Mouse (Mus musculus) adrenal gland, postnatal 10 days (tissue): ENCODE data around the gene P3h4. TPM values are rescaled to one million over a fixed set of nuclear protein-coding genes. Genes with fewer than 3 reads are reported as not detected.

ENCODE experiments used
- DNase-seq: peaks from one replicate; pipeline ENCODE4 v3.0.0; 2021; ENCODE audit warnings: mixed read lengths
- total RNA-seq, 2 experiments: library from RNA; stranded (reverse); gene quantifications; 2 replicates each; pipeline ENCODE4 v1.2.3; 2021

The P3h4 gene
- total RNA-seq, 2 experiments from 2014 or later: 29.4 to 30.1 TPM

- DNase-seq: no peak
Observed at GRCm38 (mm10) chr11:100392958-100393357, 21.7 kb downstream of the P3h4 start.

DNA sequence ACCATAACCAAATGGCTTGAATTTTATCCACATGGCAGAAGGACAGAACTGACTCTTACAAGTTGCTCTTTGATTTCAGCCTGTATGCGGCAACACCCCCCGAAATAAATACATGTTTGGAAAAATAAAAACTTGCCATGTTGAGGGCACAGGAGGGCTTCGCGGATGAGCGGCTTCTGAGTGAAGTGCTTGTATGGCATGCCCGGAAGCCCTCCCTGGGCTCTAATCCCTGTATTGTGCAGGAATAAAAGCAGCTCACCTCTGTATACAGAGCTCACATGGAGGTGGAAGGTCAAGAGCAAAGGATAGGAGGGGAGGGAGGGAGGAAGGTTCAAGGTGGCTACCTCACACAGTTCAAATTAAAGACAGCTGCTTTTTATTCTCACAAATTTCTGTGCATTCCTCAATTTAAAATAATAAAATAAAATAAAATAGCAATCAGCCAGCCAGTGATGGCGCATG lies 22.7 kb downstream of the P3h4 start:
- DNase-seq: no peak

DNA sequence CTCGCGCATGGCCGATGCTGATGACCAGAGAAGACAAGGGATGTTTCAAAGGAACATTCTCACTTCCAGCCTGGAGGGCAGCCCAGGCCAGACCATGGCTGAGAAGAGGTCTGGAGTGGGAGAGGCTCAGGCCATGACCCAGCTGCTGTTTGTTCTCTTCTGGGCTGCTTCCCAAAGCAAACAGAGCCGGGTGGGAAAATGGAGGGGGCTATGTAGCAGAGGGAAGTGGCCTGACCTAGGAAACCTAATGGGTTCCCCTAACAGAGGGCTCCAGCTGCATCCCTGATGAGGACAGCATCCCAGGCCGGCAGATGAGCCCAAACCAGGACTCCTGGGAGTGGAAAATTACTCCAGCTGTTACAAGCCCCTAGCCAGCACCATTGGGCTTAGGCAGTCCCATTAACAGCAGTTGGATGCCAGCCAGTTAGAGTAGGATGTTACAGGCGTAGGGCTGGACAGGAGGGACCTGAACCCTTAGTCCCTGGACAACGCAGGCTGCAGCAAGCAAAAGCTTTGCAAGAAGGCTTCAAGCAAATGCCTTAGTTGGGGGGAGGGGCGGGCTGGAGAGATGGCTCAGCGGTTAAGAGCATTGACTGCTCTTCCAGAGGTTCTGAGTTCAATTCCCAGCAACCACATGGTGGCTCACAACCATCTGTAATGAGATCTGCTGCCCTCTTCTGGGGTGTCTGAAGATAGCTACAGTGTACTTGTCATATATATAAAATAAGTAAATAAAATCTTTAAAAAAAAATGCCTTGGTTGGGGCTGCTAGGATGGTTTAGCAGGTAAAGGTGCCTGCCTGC lies 23.4 kb downstream of the P3h4 start:
- peak; percentile 70 for DNase-seq

DNA sequence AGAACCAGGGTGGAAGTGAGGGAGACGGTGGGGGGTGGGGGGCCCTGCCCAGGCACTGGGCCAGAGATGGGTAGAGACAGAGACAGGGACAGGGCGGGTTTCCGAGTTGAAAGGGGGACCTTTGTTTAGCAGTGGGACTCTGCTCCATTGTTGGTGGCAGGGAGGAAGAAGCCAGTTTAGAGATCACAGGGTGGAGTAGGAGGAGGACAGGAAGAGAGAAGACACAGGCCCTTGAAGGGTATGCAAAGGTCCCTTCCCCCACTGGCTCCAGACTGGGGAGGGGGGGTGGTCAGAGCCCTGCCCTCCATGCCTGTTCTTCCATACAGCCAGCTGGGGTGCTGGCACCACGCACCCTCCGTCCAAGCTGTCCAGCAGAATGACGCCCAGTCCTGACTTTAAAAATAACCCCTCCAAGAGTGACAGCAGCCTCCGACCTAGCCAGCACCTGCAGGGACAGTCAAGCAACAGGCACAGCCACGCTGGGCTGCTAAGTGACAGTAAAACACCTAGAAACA lies 24.6 kb downstream of the P3h4 start:
- peak; percentile 53 for DNase-seq

- peak; percentile 78 for DNase-seq
Observed at GRCm38 (mm10) chr11:100388588-100388987, 26.0 kb downstream of the P3h4 start.

GRCm38 (mm10) chr11:100387589-100388375 lies 26.9 kb downstream of the P3h4 start:
- DNase-seq: peak; percentile 41

- DNase-seq: no peak
Observed at GRCm38 (mm10) chr11:100387111-100387510, 27.5 kb downstream of the P3h4 start.

DNA sequence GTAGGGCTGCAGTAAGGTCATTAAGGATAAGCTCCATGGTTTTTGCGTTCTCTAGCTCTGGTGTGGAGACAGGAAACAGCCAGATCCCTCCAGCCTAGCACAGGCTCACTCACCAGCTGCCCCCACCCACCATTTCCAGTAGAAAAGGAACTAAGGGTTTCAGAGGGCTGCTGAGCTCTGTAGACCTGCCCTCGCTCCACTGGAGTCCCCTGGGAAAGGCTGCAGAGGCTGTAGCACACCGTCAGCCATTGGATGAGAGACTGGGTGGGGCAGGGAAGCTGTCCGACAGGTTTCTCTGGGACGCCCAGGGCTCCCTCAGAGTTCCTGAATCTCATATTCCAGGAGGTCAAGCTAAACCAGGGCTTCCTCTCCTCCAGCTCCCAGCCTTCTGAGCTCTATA lies 28.1 kb downstream of the P3h4 start:
- no peak for DNase-seq

- DNase-seq: no peak
Observed at GRCm38 (mm10) chr11:100385016-100385415, 29.6 kb downstream of the P3h4 start.

- DNase-seq: no peak
Observed at GRCm38 (mm10) chr11:100382682-100383081, 32.0 kb downstream of the P3h4 start.

DNA sequence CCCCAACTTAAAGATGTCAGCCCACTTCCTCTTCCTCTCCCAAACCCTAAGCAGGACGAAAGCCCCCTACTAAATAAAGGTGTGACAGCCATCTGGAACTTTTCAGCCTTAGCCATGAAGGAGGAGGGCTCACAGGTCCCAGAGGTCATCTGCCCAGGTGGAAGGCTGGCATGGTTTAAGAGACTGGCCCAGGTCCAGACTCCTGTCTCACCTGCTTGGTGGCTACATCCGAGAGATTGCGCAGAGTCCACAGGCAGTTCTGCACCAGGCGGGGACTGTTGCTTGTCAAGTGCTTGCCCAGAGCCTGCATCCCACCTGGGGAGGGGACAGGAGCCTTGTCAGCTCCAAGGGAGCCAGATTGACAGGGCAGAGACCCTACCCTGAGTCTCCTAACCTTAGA lies 35.3 kb downstream of the P3h4 start:
- no peak for DNase-seq

DNA sequence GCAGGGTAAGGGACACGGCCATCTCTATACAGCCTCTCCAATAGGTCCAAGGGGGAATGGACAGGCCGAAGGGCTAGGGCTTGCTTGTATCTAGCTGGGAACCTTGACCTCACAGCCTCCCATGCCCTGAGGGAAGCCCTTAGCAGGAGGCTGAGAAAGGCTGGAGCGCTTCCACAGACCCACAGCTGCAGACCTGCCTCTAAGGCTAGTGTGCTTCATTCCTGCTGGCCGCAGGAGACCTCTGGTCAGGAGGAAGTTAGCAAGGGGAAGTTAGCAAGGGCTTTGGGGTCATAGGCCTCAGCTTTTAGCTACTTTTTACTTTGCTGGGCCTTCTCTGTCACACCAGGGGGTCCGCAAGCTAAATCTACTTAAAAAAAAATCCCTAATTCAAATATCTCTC lies 36.2 kb downstream of the P3h4 start:
- DNase-seq: no peak

DNA sequence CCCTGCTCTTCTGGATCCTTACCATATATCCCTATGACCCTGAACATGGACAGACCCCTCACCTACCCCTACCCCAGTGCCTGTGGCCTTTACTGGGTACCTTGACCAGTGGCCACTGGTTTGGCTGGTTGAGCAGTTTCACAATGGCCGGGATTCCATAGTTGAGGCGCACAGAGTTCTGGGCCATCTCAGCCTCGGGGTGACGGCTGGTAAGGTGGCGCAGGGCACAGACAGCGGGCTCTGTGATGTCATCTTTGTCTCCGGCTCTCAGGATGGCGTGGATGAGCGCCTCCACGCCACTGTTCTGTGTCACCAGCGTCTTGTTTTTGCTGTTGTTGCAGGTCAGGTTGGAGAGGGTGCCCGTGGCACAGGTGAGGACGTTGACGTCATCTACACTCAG lies 36.6 kb downstream of the P3h4 start:
- no peak for DNase-seq

- DNase-seq: no peak
Observed at GRCm38 (mm10) chr11:100376746-100377389, 37.8 kb downstream of the P3h4 start.

DNA sequence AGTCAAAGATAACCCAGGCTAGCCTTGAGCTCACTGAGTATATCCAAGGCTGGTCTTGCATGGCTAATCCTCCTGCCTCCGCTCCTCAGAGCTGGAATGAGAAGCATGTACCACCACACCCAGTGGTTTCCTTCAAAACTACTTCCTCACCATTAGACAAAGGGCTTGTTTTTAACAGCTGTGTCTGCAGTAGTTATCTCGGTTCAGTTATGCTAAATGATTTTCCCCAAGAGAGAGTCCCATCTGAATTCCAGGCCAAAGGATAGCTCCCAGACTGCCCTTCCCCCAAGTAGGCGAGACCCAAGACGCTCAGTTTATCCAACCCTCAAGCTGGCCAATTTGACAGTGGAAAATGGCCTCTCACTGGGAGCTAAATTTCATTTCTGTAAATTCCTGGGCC lies 38.6 kb downstream of the P3h4 start:
- DNase-seq: no peak

GRCm38 (mm10) chr11:100375127-100375526 lies 39.5 kb downstream of the P3h4 start:
- no peak for DNase-seq

DNA sequence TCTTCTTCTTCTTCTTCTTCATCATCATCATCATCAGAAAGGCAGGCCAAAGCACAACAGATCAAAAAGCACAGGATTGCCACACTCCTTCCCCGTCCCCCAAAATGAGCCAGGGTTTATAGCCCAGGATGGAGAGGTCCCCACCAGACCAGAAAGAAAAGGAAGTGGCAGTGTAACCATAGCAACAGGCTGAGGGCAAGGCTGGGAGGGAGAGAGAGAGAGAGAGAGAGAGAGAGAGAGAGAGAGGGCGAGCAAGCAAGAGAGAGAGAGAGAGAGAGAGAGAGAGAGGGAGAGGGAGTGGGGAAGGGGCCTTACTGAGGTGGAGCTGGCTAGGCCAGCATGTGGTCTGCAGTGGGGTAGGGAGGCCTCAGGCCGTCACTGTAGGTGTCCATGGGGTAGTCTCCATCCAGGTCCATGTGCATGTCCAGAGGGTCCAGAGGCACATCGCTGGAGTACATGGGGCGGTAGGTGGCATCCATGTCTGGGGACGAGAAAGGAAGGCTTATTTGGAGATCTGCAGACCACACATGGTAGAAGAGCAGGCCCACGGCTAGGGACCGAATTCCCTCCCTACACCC lies 42.6 kb downstream of the P3h4 start:
- DNase-seq: no peak

- no peak for DNase-seq
Observed at GRCm38 (mm10) chr11:100369822-100370221, 44.8 kb downstream of the P3h4 start.

DNA sequence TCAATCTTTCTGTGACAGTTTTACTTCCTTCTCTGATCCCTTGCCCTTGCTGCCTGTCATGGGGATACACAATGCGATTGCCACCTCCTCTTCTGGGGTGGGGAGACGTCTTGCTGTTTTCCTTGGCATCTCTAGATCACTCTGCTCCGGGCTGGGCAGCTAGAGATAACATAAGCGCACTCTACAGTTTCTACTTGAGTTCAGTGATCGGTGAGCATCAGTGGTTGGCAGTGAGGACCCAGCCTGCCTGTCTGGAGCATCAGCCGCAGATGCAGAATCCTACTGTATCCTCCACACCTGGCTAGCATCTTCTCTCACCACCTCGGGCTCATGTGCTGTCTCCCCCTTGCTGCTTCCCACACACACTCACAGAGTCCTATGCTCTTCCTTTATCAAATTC lies 45.5 kb downstream of the P3h4 start:
- no peak for DNase-seq

- peak; percentile 82 for DNase-seq
Observed at GRCm38 (mm10) chr11:100362979-100363562, 51.6 kb downstream of the P3h4 start.

DNA sequence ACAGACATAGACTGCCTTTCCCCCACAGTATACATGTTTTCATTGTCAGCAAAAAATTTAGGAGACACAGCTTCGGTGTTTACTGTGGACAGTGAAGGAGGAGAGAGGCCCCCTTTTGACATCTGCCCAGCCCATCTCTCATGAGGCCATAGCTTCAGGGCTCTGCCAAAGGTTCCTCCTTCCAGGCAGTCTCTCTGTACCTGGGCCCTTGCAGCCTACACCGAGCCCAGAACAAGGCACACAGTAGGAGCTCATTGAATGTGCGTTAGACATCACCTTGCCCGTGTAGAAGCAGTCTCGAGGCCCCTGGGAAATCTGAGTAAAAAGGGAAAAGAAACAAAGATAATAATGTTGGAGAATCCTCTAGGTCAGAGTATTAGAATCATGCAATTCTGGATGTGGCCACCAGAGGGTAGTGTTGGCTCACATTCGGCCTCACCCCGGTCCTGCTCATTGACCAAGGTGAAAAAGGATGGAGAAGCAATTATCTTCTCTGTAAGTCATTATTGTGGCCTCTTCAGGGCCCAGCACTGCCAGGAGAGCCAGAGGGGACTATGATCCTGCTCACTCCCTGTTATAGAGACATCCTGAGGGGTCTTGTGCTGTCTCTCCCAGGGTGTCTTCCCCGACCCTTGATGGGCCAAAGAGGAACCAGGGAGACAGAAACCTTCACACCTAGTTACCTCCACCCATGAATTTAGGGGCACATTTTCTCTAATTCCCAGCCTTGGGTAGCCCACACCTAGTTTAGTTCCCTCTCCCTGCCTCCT lies 52.2 kb downstream of the P3h4 start:
- DNase-seq: peak; percentile 88
